Mouse (Mus musculus) megakaryocyte, embryonic 14.5 days (primary cell): ENCODE results near the gene Setdb2.

ENCODE experiments used
- FLI1 ChIP-seq: IDR thresholded peaks from 2 replicates; pipeline ENCODE4 v1.6.1; 2012; ENCODE audit warnings: low read length, inconsistent platforms, mixed read lengths
- GATA1 ChIP-seq: IDR thresholded peaks from 3 replicates; pipeline ENCODE4 v1.6.1; 2012; ENCODE audit warnings: mixed read lengths, low read length, inconsistent platforms, borderline replicate concordance

DNA sequence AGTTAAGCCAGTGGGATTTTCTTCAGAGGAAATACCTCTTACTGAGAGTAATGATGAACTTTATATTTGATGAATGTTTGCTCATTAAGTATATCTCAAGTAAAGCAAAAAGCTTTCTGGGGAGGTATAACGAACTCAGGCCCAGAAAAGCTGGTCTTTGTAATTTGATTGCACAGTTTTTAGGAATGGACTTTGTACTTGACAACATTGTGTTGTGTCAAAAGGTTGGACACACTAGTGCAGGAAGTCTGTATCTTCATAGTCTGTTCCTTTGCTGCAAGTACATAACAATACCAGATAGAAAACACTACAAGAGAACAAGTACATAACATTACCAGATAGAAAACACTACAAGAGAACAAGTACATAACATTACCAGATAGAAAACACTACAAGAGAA lies 4.7 kb upstream of the Setdb2 start:
- TF ChIP-seq GATA1, result no peak
- TF ChIP-seq FLI1, result no peak
